Mouse (Mus musculus): ENCODE data around the gene Pitpna.

DNA sequence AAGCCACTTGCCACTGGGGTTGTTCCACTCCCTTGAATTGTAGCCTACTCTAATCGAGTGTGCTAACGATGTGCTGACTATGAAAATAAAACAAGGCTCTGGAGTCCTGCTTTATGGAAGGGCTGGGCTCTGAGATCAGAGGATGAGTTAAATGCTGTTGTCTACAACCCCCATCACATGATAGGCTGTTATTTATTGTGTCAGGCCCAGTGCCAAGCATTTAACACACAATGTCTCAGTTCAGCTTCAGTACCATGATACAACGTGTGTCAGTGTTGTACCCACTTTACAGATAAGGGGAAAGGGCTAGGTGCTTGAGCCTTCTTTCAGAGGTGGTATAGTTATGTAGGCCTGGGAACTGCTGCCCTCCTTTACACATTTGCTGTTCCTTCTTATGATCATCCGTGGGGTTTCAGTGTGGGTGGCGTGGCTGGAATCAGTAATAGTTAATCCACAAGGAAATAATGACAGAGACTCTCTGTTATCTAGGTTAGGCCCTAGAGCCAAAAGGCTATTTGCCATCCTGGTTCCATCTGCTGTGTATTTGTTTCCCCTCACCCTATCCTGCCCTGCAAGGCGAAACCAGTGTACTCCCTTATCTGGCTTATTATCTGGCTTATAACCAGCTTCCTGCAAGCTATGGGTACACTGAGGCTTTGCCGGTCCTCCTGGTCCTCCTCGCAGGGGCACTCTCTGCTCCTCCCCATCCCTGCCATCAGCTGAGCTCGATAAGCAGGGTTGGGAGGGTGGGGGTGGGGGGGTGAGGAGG, 20.4 kb upstream of the Pitpna start:
- TF ChIP-seq CTCF (IDR thresholded peaks at IDR 0.05; ENCODE audit: borderline replicate concordance, extremely low read depth, insufficient read depth, insufficient read length) (no peak), POLR2A (IDR thresholded peaks at IDR 0.05; ENCODE audit: borderline replicate concordance, extremely low read depth, insufficient read depth, insufficient read length, poor library complexity, severe bottlenecking) (no peak)
